Mouse (Mus musculus) lung, adult 18-20 months (tissue): ENCODE measurements around the gene Sipa1l1.

Experiments used
- DNase-seq, 2 experiments: peaks; one replicate each; pipeline ENCODE4 v3.0.0; 2022; ENCODE audit warnings: mixed read lengths in 2 of 2

Sipa1l1 gene

DNA sequence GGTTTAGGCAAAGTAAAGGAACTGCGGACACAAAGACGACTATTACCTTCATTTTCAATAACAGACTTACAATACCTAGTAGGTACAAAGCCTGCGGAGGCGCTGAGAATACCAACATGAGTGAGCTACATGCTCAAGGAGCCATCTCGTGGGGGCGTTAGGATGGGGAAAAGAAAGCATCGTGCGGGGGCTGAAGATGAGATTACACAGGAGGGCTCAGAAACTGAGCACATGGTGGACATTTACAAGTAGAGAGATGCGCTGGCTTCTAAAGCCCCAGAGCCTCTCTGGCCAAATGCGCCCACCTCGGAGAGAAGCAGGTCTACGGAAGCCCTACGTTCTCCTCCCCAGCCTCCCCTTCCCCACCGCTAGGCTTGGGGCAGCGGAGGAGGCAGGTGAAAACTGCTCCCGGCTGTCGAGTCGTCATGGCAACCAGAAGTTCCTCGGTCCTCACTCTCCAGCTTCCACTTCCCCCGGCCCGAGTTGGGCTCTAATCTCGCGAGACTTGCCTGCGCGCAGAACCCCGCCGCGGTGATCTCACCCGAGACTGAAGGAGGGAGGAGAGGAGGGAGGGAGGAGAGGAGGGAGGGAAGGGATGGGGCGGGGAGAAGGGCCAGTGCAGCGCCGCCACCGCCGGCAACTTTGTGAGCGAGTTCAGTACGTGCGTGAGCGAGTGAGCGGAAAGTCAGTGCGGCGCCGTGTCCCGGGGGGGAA is at the start of gene Sipa1l1:
Gene Sipa1l1, plus strand, starts transcription at position 501 of the 714 bp plus-strand sequence.
- DNase-seq: peak; percentile 96 to 97

DNA sequence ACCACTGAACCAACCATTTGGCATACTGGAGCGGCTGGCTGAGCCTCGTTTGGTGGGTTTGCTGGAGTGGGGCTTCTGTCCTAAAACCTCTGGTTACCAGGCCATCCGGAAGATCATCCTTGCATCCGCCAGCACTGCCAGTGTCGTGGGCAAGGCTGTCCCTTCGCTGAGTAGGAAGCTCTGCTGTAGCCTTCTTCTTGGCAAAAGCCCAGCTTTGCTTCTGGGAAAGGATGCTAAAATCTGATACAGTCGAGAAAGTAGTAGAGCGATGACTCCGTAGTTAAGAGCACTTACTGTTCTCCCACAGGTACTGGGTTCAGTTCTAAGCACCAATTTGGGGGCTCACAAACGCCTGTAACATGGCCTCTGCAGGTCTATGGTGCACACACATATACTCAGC is 47.2 kb upstream of the Sipa1l1 start:
- DNase-seq: peak in 1 of 2 experiments; percentile 23

DNA sequence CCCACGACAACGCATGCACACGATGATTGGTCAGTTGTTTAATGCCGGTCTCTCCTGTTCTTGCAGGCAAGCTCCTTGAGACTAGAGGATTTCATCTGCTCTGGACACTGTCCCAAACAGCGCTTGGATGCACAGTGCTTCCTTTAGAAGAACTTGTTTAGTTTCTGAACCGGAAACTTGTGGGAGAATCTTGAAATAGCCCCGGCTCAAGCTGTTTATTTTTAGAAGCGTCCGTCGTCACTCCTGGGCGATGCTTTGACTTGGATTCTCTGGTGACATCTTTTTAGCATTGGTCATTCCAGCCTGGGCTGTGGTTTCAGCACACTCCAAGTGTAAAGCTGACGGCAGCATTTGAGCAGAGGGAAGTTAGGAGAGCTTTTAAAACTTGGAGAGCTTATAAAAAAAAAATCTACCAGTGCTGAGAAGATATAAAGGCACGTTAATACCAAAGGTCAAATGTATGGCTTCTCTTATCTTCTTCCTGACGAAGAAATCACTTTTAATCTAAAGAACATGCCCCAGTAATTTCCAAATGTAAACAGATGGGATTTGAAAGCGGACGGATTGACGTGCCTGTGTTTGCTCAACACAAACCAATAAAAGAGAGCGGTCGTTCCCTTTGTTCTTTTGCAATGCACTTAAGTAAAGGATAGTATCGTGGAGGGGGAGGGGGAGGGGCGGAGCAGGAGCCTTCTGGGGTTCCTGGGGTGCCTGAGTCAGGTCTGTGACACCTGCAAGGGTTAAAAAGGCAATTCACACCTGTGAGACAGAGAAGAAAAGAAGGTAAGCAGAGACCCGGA is 46.5 kb upstream of the Sipa1l1 start:
- DNase-seq: peak; percentile 33 to 59

- DNase-seq: no peak
Observed at GRCm38 (mm10) chr12:82126796-82127195, 42.3 kb upstream of the Sipa1l1 start.

- DNase-seq: no peak
Observed at GRCm38 (mm10) chr12:82139234-82140166, 29.6 kb upstream of the Sipa1l1 start.

- DNase-seq: no peak
Observed at GRCm38 (mm10) chr12:82143371-82143770, 25.7 kb upstream of the Sipa1l1 start.

- no peak for DNase-seq
Observed at GRCm38 (mm10) chr12:82145173-82145572, 23.9 kb upstream of the Sipa1l1 start.

DNA sequence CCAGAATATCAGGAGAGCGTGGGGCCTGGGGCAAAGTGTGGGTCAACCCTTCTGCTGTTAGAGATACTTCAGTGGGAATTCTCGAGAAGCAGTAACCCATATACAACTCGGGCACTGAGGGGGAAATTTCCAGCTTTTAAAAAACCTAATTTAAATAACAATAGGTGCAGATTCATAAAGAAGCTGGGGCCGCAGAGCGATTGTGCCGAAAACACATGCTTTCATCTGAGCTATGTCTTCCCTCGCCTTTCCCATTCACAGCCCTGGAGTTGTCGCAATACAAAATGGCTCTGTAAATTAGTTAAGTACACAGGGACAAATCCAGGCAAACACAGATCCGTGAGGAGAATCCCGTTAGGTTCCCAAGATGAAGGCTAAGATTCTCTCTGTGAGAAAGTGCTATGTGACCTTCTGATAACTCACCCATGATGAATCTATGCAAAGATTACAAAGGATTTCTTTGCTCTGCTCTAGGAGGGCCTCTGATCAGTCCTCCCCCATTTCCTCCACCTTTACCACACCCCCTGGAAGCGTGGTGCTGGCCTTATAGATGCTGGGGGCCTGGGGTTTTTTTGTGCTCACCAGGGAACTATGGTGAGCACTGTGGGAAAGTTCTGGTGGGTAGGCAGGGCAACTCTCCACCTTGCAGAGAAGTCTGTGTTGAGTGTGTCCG is 22.0 kb upstream of the Sipa1l1 start:
- no peak for DNase-seq

GRCm38 (mm10) chr12:82148328-82148930 is 20.7 kb upstream of the Sipa1l1 start:
- DNase-seq: no peak

GRCm38 (mm10) chr12:82151019-82151418 is 18.1 kb upstream of the Sipa1l1 start:
- DNase-seq: no peak

GRCm38 (mm10) chr12:82154527-82154926 is 14.6 kb upstream of the Sipa1l1 start:
- DNase-seq: no peak

- DNase-seq: no peak
Observed at GRCm38 (mm10) chr12:82158516-82158915, 10.6 kb upstream of the Sipa1l1 start.

DNA sequence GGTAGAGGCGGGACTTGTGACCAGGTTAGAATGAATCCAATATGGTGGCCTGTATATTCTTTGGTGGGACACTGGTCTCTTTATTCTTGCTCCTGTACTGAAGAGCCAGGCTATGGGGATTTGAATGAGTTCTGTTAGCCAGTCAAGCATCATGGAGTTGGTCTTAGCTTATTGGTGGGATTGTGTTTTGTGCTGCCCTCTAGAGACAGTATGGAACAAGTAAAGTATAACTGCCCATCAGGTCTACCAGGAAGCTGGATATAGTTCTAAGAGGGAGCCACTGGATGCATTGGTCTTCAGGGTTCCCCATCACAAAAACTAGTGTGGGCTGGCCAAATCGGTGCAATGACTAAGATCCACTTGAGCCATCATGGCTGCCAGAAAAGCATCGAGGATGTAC is 9.7 kb upstream of the Sipa1l1 start:
- no peak for DNase-seq

GRCm38 (mm10) chr12:82165651-82166050 is 3.5 kb upstream of the Sipa1l1 start:
- DNase-seq: no peak

- DNase-seq: peak in 1 of 2 experiments; percentile 35
Observed at GRCm38 (mm10) chr12:82166101-82166571, 3.0 kb upstream of the Sipa1l1 start.

DNA sequence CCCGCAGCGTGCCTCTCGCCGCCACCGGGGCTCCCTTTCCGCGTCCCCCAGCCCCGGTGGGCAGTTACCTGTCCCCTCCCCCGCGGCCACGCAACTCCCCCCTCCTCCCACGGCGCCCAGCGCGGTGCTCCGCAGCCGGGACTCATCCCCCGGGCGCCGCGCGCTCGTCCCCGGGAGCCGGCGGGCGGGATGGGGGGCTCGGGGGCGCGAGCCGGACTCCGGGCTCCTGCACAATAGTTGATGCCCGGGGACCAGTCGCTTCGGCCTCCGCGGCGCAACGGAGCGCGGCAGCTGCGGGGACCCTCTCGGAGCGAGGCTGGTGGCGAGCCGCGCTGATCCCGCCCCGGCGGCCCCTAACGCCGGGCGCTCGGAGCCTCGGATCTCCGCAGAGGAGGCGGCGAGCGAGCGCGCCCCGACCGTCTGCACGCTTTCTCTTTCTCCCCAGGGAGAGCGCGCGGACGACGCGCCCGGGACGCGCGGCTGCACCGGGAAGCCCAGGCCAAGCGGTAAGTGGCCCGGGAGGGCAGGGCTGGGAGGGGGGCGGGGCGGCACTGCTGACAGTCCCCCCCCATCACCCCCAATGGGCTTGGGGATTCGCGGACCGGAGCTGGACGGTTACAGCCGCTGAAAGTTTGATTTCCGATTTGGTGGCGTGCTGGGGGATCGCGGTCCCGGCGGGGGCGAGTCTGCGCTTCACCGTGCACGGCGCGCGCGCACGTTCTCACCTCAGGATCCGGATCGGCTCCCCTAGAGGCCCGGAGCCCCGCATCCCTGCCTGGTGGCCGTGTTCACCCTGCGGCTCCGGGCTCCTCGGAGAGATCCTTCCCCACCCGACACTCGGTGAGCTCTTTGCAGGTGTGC is 681 bp downstream of the Sipa1l1 start:
- peak; percentile 70 to 73 for DNase-seq

GRCm38 (mm10) chr12:82170461-82171279 is 1.6 kb downstream of the Sipa1l1 start:
- DNase-seq: peak in 1 of 2 experiments; percentile 33

GRCm38 (mm10) chr12:82171591-82171990 is 2.5 kb downstream of the Sipa1l1 start:
- DNase-seq: peak; percentile 62 to 68

GRCm38 (mm10) chr12:82173623-82174022 is 4.5 kb downstream of the Sipa1l1 start:
- DNase-seq: no peak

DNA sequence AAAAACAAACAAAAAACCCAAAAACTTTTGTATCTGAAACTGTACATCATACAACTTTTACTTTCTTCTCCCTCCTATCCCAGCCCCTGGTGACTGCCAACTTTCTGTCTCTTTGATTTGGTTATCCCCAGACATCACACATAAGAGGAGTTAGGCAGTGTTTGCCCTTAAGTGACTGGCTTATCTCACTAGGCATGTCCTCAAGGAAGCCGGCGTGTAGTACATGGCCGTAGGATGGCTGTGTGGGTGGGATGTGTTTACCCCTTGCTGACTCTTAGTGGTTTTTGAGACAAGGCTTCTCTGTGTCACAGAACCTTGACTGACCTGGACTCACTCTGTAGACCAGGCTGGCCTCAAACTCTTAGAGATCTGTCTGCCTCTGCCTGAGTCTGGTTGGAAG is 6.6 kb downstream of the Sipa1l1 start:
- no peak for DNase-seq
